Mouse (Mus musculus): ENCODE measurements around the gene Rnf115. TPM values are rescaled to one million over a fixed set of nuclear protein-coding genes. Genes with fewer than 3 reads are reported as not detected.
"Not testable (repeated sequence)": the region's sequence is repeated elsewhere in the genome, so short reads cannot be mapped to it uniquely, and the experiment has no call there.

The Rnf115 gene
- 29.7 and 36.5 TPM in 2 replicates for polyA plus RNA-seq (2015; fragmentation: Nextera tagmentation; extraction: Ambion mirVana)

GRCm38 (mm10) chr3:96727343-96727827 lies at the start of gene Rnf115, which contains the start of gene Polr3c:
TSS of gene Rnf115 (plus strand) at chr3:96727664.
TSS of gene Polr3c (minus strand) at chr3:96727628.
- peak within 1 kb of the TSS; percentile 90 for H3K27ac ChIP-seq
- H3K9ac ChIP-seq: peak within 1 kb of the TSS; percentile 94
- H3K4me3 ChIP-seq (replicated peaks): peak within 1 kb of the TSS; percentile 96
- H3K36me3 ChIP-seq: peaks cover 26% of the 10 kb centered on the region
- peak; percentile 96 for DNase-seq
- H3K27me3 ChIP-seq: no peaks in the 10 kb centered on the region
- H3K9me3 ChIP-seq (replicated peaks): no peaks in the 10 kb centered on the region
- peak; percentile 98 for ATAC-seq (ENCODE audit: low read depth)
- H3K4me2 ChIP-seq: peak within 1 kb of the TSS; percentile 87
- H3K4me1 ChIP-seq (replicated peaks): peaks cover 54% of the 10 kb centered on the region
- WGBS (ENCODE audit: insufficient replicate concordance): under 1% methylated on average over 51 of the region's 52 CpGs

- ATAC-seq (ENCODE audit: low read depth) (no peak), DNase-seq (no peak)
- Histone ChIP-seq H3K4me2 (no peak overlapping the region), H3K4me3 (replicated peaks) (no peak overlapping the region), H3K27me3 (peaks cover 50% of the 10 kb centered on the region), H3K4me1 (replicated peaks) (peaks cover 24% of the 10 kb centered on the region), H3K36me3 (no peaks in the 10 kb centered on the region), H3K9me3 (replicated peaks) (no peaks in the 10 kb centered on the region), H3K27ac (no peak overlapping the region), H3K9ac (no peak overlapping the region)
- 54% methylated on average over 7 of the region's 7 CpGs for WGBS (ENCODE audit: insufficient replicate concordance)
Measured at GRCm38 (mm10) chr3:96678456-96678855, 49.0 kb upstream of the Rnf115 start.

GRCm38 (mm10) chr3:96679159-96679674 lies 48.2 kb upstream of the Rnf115 start:
- Histone ChIP-seq H3K9ac (peak overlapping the region; percentile 13; the same call in 1 of the 2 replicates), H3K4me1 (replicated peaks) (peaks cover 24% of the 10 kb centered on the region), H3K9me3 (replicated peaks) (no peaks in the 10 kb centered on the region), H3K27me3 (peaks cover 55% of the 10 kb centered on the region), H3K4me3 (replicated peaks) (no peak overlapping the region), H3K4me2 (peak overlapping the region; percentile 12; the same call in 1 of the 2 replicates), H3K36me3 (no peaks in the 10 kb centered on the region), H3K27ac (no peak overlapping the region)
- DNase-seq (no peak), ATAC-seq (ENCODE audit: low read depth) (peak; percentile 48)
- WGBS (ENCODE audit: insufficient replicate concordance): 9% methylated on average over 5 of the region's 5 CpGs

DNA sequence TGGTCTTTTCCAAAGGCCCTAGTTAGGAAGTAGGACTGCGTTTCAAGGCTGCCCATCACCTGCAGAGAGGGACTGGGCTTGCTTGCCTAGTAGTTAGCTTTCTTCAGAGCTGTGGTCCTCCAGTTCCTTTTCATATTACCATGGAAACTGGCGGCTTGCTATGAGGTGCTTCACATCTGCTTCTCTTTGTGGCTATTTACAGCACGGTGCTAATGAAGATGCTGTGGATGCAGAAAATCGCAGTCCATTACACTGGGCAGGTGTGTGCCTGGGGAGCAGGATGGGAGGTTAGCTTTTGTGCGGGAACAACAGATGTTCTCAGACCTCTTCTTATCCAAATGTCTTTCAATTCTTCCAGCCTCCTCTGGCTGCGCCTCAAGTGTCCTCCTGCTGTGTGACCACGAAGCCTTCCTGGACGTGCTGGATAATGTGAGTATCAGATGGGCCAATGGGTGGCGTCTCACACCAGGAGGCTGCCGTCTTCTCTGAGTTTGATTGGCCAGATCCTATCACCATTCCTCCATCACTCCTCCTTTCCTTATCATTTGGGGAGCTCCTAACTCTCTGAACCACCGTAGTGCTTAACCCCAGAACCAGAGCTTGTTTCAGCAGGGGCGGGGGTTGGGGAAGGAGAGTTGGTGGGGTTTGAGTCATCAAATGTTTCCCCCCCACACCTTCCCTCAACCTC lies 47.1 kb upstream of the Rnf115 start:
- WGBS (ENCODE audit: insufficient replicate concordance): 21% methylated on average over 12 of the region's 12 CpGs
- Histone ChIP-seq H3K27ac (no peak overlapping the region), H3K4me1 (replicated peaks) (peaks cover 24% of the 10 kb centered on the region), H3K9me3 (replicated peaks) (no peaks in the 10 kb centered on the region), H3K9ac (no peak overlapping the region), H3K27me3 (peaks cover 67% of the 10 kb centered on the region), H3K4me2 (no peak overlapping the region), H3K4me3 (replicated peaks) (no peak overlapping the region), H3K36me3 (no peaks in the 10 kb centered on the region)
- DNase-seq (no peak), ATAC-seq (ENCODE audit: low read depth) (no peak)

DNA sequence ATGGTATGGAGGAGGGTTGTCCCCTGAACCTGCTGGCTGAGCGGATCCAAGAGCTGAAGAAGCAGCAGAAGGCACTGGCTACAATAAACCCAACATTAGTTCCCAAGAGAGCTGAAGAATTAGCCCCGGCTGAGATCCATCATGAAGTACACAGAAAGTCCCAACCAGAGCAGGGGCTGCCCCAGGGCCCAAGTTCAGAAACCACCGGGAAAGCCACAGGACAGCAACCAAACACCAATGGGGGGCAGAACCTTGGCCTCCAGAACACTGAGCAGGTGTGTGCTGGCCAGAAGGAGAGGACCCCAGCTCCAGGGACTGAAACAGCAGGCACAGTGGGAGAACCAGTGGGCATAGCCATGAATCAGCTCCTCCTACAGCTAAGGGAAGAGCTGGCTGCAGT lies 44.0 kb upstream of the Rnf115 start:
- Histone ChIP-seq H3K4me1 (replicated peaks) (peaks cover 22% of the 10 kb centered on the region), H3K36me3 (no peaks in the 10 kb centered on the region), H3K9ac (no peak overlapping the region), H3K4me2 (no peak overlapping the region), H3K27me3 (peaks cover 77% of the 10 kb centered on the region), H3K27ac (no peak overlapping the region), H3K9me3 (replicated peaks) (no peaks in the 10 kb centered on the region), H3K4me3 (replicated peaks) (no peak overlapping the region)
- 71% methylated on average over 3 of the region's 3 CpGs for WGBS (ENCODE audit: insufficient replicate concordance)
- DNase-seq (no peak), ATAC-seq (ENCODE audit: low read depth) (no peak)

GRCm38 (mm10) chr3:96684151-96684821 lies 43.2 kb upstream of the Rnf115 start:
- no peak overlapping the region; the same call in 1 of the 2 replicates for H3K4me3 ChIP-seq (replicated peaks)
- 37% methylated on average over 17 of the region's 17 CpGs for WGBS (ENCODE audit: insufficient replicate concordance)
- H3K36me3 ChIP-seq: no peaks in the 10 kb centered on the region
- peaks cover 14% of the 10 kb centered on the region for H3K4me1 ChIP-seq (replicated peaks)
- DNase-seq: no peak
- ATAC-seq (ENCODE audit: low read depth): no peak
- peak overlapping the region; percentile 42 for H3K4me2 ChIP-seq
- H3K27me3 ChIP-seq: peaks cover 74% of the 10 kb centered on the region
- H3K9me3 ChIP-seq (replicated peaks): no peaks in the 10 kb centered on the region
- no peak overlapping the region for H3K9ac ChIP-seq
- H3K27ac ChIP-seq: no peak overlapping the region

DNA sequence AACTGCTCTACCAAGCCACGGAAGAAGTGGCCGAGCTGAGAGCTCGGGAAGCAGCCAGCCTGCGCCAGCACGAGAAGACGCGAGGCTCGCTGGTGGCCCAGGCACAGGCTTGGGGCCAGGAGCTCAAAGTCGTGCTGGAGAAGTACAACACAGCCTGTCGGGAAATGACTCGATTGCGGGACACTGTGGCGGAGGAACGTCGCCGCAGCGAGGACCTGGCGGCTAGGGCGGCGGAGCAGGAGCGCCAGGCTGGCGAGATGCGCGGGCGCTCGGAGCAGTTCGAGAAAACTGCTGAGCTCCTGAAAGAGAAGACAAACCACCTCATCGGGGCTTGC lies 42.7 kb upstream of the Rnf115 start:
- peak overlapping the region; percentile 42 for H3K4me2 ChIP-seq

GRCm38 (mm10) chr3:96686057-96686456 lies 41.4 kb upstream of the Rnf115 start:
- 79% methylated on average over 5 of the region's 5 CpGs for WGBS (ENCODE audit: insufficient replicate concordance)

More for the DNA sequence above, 42.7 kb upstream of the Rnf115 start:
- Histone ChIP-seq H3K9ac (no peak overlapping the region), H3K36me3 (no peaks in the 10 kb centered on the region), H3K9me3 (replicated peaks) (no peaks in the 10 kb centered on the region), H3K4me1 (replicated peaks) (peaks cover 9% of the 10 kb centered on the region), H3K27ac (no peak overlapping the region), H3K4me3 (replicated peaks) (peak overlapping the region; percentile 23; the same call in 1 of the 2 replicates), H3K27me3 (peaks cover 74% of the 10 kb centered on the region)
- WGBS (ENCODE audit: insufficient replicate concordance): 16% methylated on average over 28 of the region's 28 CpGs
- DNase-seq (no peak), ATAC-seq (ENCODE audit: low read depth) (no peak)

DNA sequence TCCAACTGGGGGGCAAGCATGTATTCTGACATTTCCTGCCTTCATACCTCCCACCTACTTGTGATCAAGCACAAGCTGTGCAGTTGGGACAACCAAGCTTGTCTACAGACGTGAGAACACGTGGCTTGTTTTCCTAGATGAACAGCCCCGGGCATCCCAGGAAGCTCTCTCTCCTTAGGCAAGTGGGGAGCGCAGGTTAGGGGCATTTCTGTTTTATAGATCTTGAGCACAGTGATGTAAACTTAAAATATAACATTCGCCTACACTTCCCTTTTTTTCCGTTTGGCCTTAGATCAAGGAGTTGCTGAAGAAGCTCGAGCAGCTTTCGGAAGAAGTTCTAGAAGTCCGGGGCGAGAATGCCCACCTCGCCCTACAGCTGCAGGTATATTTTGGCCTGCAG lies 38.6 kb upstream of the Rnf115 start:
- Histone ChIP-seq H3K27me3 (peaks cover 43% of the 10 kb centered on the region), H3K9ac (no peak overlapping the region), H3K4me1 (replicated peaks) (no peaks in the 10 kb centered on the region), H3K4me2 (no peak overlapping the region), H3K4me3 (replicated peaks) (no peak overlapping the region), H3K36me3 (no peaks in the 10 kb centered on the region), H3K27ac (no peak overlapping the region), H3K9me3 (replicated peaks) (no peaks in the 10 kb centered on the region)
- no peak for DNase-seq
- 60% methylated on average over 11 of the region's 11 CpGs for WGBS (ENCODE audit: insufficient replicate concordance)
- ATAC-seq (ENCODE audit: low read depth): no peak

More at GRCm38 (mm10) chr3:96686057-96686456, 41.4 kb upstream of the Rnf115 start:
- ATAC-seq (ENCODE audit: low read depth); H3K4me1 ChIP-seq (replicated peaks); H3K36me3 ChIP-seq; H3K9me3 ChIP-seq (replicated peaks); H3K4me3 ChIP-seq (replicated peaks); H3K9ac ChIP-seq; H3K27ac ChIP-seq; H3K4me2 ChIP-seq; DNase-seq: not testable (repeated sequence)
- H3K27me3 ChIP-seq: peaks cover 64% of the 10 kb centered on the region

DNA sequence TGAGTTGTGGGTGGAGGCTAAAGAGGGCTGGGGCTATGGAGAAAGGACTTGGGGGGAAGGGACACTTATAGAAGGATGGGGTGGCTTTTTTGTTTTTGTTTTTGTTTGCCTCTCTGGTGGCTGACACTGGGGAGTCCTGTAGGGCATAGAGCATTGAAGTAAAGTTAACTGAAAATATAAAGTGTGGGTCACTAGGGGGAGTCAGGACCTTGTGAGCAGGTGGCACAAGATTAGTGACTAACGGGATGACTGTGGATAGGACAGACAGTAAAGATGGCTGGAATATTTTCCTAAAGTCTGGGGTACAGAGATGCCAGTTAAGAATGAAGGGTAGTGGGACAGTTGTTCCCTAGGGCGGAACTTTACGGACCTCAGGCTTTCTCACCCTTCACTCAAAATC lies 37.2 kb upstream of the Rnf115 start:
- no peaks in the 10 kb centered on the region for H3K36me3 ChIP-seq
- no peak overlapping the region for H3K4me3 ChIP-seq (replicated peaks)
- H3K4me1 ChIP-seq (replicated peaks): no peaks in the 10 kb centered on the region
- WGBS (ENCODE audit: insufficient replicate concordance): 53% methylated on average over 3 of the region's 3 CpGs
- no peak overlapping the region for H3K4me2 ChIP-seq
- H3K27me3 ChIP-seq: peaks cover 29% of the 10 kb centered on the region
- H3K9ac ChIP-seq: no peak overlapping the region
- H3K27ac ChIP-seq: no peak overlapping the region
- no peaks in the 10 kb centered on the region for H3K9me3 ChIP-seq (replicated peaks)
- DNase-seq (no peak), ATAC-seq (ENCODE audit: low read depth) (no peak)

- Histone ChIP-seq H3K9me3 (replicated peaks) (no peaks in the 10 kb centered on the region), H3K4me2 (no peak overlapping the region), H3K27me3 (peaks cover 13% of the 10 kb centered on the region), H3K9ac (no peak overlapping the region), H3K27ac (no peak overlapping the region), H3K4me3 (replicated peaks) (no peak overlapping the region), H3K4me1 (replicated peaks) (peaks cover 12% of the 10 kb centered on the region), H3K36me3 (no peaks in the 10 kb centered on the region)
- DNase-seq: no peak
- 24% methylated on average over 3 of the region's 3 CpGs for WGBS (ENCODE audit: insufficient replicate concordance)
- ATAC-seq (ENCODE audit: low read depth): no peak
Measured at GRCm38 (mm10) chr3:96692506-96692905, 35.0 kb upstream of the Rnf115 start.
